Mouse (Mus musculus) limb, embryonic 12.5 days (tissue): ENCODE results near the gene Tmod4. TPM values are rescaled to one million over a fixed set of nuclear protein-coding genes. Genes with fewer than 3 reads are reported as not detected.

Experiments used
- ATAC-seq: fragments of 200-750 bp; cut with Nextera tagmentation; 2 replicates; pipeline ENCODE4 v1.8.0; 2017; ENCODE audit warnings: low read depth, moderate TSS enrichment; ENCODE audit not compliant: insufficient number of reproducible peaks, insufficient read depth, low FRiP score, low TSS enrichment
- H3K27ac ChIP-seq: fragments of 300-500 bp; sonication (generic); 2 replicates; pipeline ENCODE4 v1.5.1; 2016; ENCODE audit warnings: mild to moderate bottlenecking, moderate library complexity
- H3K27me3 ChIP-seq: fragments of 300-500 bp; sonication (generic); 2 replicates; pipeline ENCODE4 v1.6.1; 2016; ENCODE audit warnings: mild to moderate bottlenecking, moderate library complexity
- H3K36me3 ChIP-seq: fragments of 300-500 bp; sonication (generic); 2 replicates; pipeline ENCODE4 v1.6.1; 2016; ENCODE audit warnings: mild to moderate bottlenecking, moderate library complexity
- H3K4me1 ChIP-seq: fragments of 300-500 bp; sonication (generic); replicated peaks from 2 replicates; pipeline ENCODE4 v1.6.1; 2016
- H3K4me2 ChIP-seq: fragments of 300-500 bp; sonication (generic); 2 replicates; pipeline ENCODE4 v1.6.1; 2016; ENCODE audit warnings: mild to moderate bottlenecking, moderate library complexity
- H3K4me3 ChIP-seq: fragments of 300-500 bp; sonication (generic); replicated peaks from 2 replicates; pipeline ENCODE4 v1.5.1; 2016; ENCODE audit warnings: mild to moderate bottlenecking
- H3K9ac ChIP-seq: fragments of 300-500 bp; sonication (generic); replicated peaks from 2 replicates; pipeline ENCODE4 v1.6.1; 2016; ENCODE audit warnings: mild to moderate bottlenecking, moderate library complexity
- H3K9me3 ChIP-seq: fragments of 300-500 bp; sonication (generic); 2 replicates; pipeline ENCODE4 v1.6.1; 2016; ENCODE audit warnings: mild to moderate bottlenecking, moderate library complexity
- WGBS: fragments of 180-500 bp; shearing (Covaris S2); methylation state at CpG from one replicate; pipeline ENCODE4 v1.1.7; 2016; 5-methylcytosine and 5-hydroxymethylcytosine counted together
- polyA plus RNA-seq: library from polyadenylated mRNA; unstranded; fragments of >200 nt; fragmentation: Nextera tagmentation; extraction: Ambion mirVana; gene quantifications from 2 replicates; pipeline ENCODE4 v1.2.1, GENCODE M21; 2016

Gene Tmod4
- polyA plus RNA-seq, 1 experiment from 2014 or later = 1.4 TPM

GRCm38 (mm10) chr3:95159987-95160963 lies 36.0 kb downstream of the Tmod4 start, which contains the start of gene Sema6c:
Gene Sema6c (plus strand): TSS chr3:95160457.
- peak; percentile 93 for ATAC-seq
- H3K9ac ChIP-seq = peak within 1 kb of the TSS; percentile 80
- peaks cover 32% of the 10 kb centered on the region for H3K4me1 ChIP-seq

GRCm38 (mm10) chr3:95161041-95161551 lies 36.8 kb downstream of the Tmod4 start:
- peak overlapping the region; percentile 80 for H3K9ac ChIP-seq

More at GRCm38 (mm10) chr3:95159987-95160963, 36.0 kb downstream of the Tmod4 start, which contains the start of gene Sema6c:
- peak within 1 kb of the TSS; percentile 84 for H3K4me3 ChIP-seq
- no peaks in the 10 kb centered on the region for H3K9me3 ChIP-seq
- peak within 1 kb of the TSS; percentile 82 for H3K4me2 ChIP-seq
- WGBS = under 1% methylated on average over 66 of the region's 66 CpGs
- peaks cover 26% of the 10 kb centered on the region for H3K36me3 ChIP-seq
- H3K27ac ChIP-seq = peak within 1 kb of the TSS; percentile 72
- peaks cover 7% of the 10 kb centered on the region; the same call in 1 of the 2 replicates for H3K27me3 ChIP-seq

GRCm38 (mm10) chr3:95161618-95162344 lies 37.5 kb downstream of the Tmod4 start:
- Histone ChIP-seq H3K27me3 (peaks cover 7% of the 10 kb centered on the region; the same call in 1 of the 2 replicates), H3K4me3 (peak overlapping the region; percentile 84)
- 3% methylated on average over 9 of the region's 9 CpGs for WGBS

More at GRCm38 (mm10) chr3:95161041-95161551, 36.8 kb downstream of the Tmod4 start:
- under 1% methylated on average over 29 of the region's 30 CpGs for WGBS
- H3K4me3 ChIP-seq = peak overlapping the region; percentile 84
- H3K36me3 ChIP-seq = peaks cover 35% of the 10 kb centered on the region
- peak overlapping the region; percentile 82 for H3K4me2 ChIP-seq
- peaks cover 32% of the 10 kb centered on the region for H3K4me1 ChIP-seq
- peaks cover 7% of the 10 kb centered on the region; the same call in 1 of the 2 replicates for H3K27me3 ChIP-seq
- H3K9me3 ChIP-seq = no peaks in the 10 kb centered on the region
- peak; percentile 49 for ATAC-seq
- H3K27ac ChIP-seq = peak overlapping the region; percentile 54

GRCm38 (mm10) chr3:95162345-95162628 lies 38.0 kb downstream of the Tmod4 start:
- WGBS = 51% methylated on average over 2 of the region's 2 CpGs
- ATAC-seq = no peak
- Histone ChIP-seq H3K27ac (0 out of 2 replicates have a peak overlapping the region, but pooled peaks have one; percentile 54), H3K4me1 (peaks cover 32% of the 10 kb centered on the region), H3K36me3 (peaks cover 46% of the 10 kb centered on the region), H3K4me2 (peak overlapping the region; percentile 82), H3K9me3 (no peaks in the 10 kb centered on the region), H3K4me3 (peak overlapping the region; percentile 84), H3K27me3 (peaks cover 7% of the 10 kb centered on the region; the same call in 1 of the 2 replicates), H3K9ac (peak overlapping the region; percentile 14)

More at GRCm38 (mm10) chr3:95161618-95162344, 37.5 kb downstream of the Tmod4 start:
- Histone ChIP-seq H3K4me1 (peaks cover 32% of the 10 kb centered on the region), H3K9me3 (no peaks in the 10 kb centered on the region), H3K36me3 (peaks cover 41% of the 10 kb centered on the region), H3K27ac (peak overlapping the region; percentile 54), H3K9ac (peak overlapping the region; percentile 80), H3K4me2 (peak overlapping the region; percentile 82)
- no peak; the same call in 1 of the 2 replicates for ATAC-seq

- H3K36me3 ChIP-seq = peaks cover 60% of the 10 kb centered on the region
- peaks cover 7% of the 10 kb centered on the region; the same call in 1 of the 2 replicates for H3K27me3 ChIP-seq
- H3K27ac ChIP-seq = 0 out of 2 replicates have a peak overlapping the region, but pooled peaks have one; percentile 45
- H3K4me1 ChIP-seq = peaks cover 32% of the 10 kb centered on the region
- no peaks in the 10 kb centered on the region for H3K9me3 ChIP-seq
- ATAC-seq = no peak
- H3K9ac ChIP-seq = no peak overlapping the region; the same call in 1 of the 2 replicates
- no peak overlapping the region for H3K4me3 ChIP-seq
- WGBS = 56% methylated on average over 11 of the region's 11 CpGs
- peak overlapping the region; percentile 10; the same call in 1 of the 2 replicates for H3K4me2 ChIP-seq
These were observed 39.4 kb downstream of the Tmod4 start for GRCm38 (mm10) chr3:95163419-95164255.

- Histone ChIP-seq H3K9ac (no peak overlapping the region), H3K27ac (0 out of 2 replicates have a peak overlapping the region, but pooled peaks have one; percentile 45), H3K4me2 (no peak overlapping the region), H3K27me3 (peaks cover 8% of the 10 kb centered on the region), H3K4me3 (no peak overlapping the region), H3K4me1 (peaks cover 32% of the 10 kb centered on the region), H3K9me3 (no peaks in the 10 kb centered on the region), H3K36me3 (peaks cover 66% of the 10 kb centered on the region)
- ATAC-seq = no peak
- WGBS = 57% methylated on average over 5 of the region's 5 CpGs
These were observed 39.9 kb downstream of the Tmod4 start for GRCm38 (mm10) chr3:95164256-95164550.

- Histone ChIP-seq H3K4me2 (no peak overlapping the region), H3K9me3 (no peaks in the 10 kb centered on the region), H3K9ac (no peak overlapping the region), H3K27ac (no peak overlapping the region), H3K4me3 (no peak overlapping the region), H3K27me3 (peaks cover 10% of the 10 kb centered on the region), H3K36me3 (peaks cover 72% of the 10 kb centered on the region), H3K4me1 (peaks cover 28% of the 10 kb centered on the region)
- ATAC-seq = no peak
- WGBS = 80% methylated on average over 5 of the region's 5 CpGs
These were observed 40.6 kb downstream of the Tmod4 start for GRCm38 (mm10) chr3:95164840-95165239.

- H3K9me3 ChIP-seq = no peaks in the 10 kb centered on the region
- H3K4me2 ChIP-seq = no peak overlapping the region
- no peak overlapping the region for H3K9ac ChIP-seq
- H3K27ac ChIP-seq = no peak overlapping the region
- ATAC-seq = no peak
- peaks cover 53% of the 10 kb centered on the region for H3K27me3 ChIP-seq
- H3K36me3 ChIP-seq = peaks cover 87% of the 10 kb centered on the region
- WGBS = 89% methylated on average over 10 of the region's 10 CpGs
- peaks cover 19% of the 10 kb centered on the region for H3K4me1 ChIP-seq
- no peak overlapping the region for H3K4me3 ChIP-seq
These were observed 45.7 kb downstream of the Tmod4 start for GRCm38 (mm10) chr3:95169996-95170395.

- WGBS = 80% methylated on average over 6 of the region's 6 CpGs
- H3K4me3 ChIP-seq = no peak overlapping the region
- H3K9me3 ChIP-seq = no peaks in the 10 kb centered on the region
- H3K36me3 ChIP-seq = peaks cover 76% of the 10 kb centered on the region
- no peak overlapping the region for H3K27ac ChIP-seq
- peaks cover 53% of the 10 kb centered on the region for H3K27me3 ChIP-seq
- peaks cover 19% of the 10 kb centered on the region for H3K4me1 ChIP-seq
- no peak for ATAC-seq
- H3K9ac ChIP-seq = no peak overlapping the region
- H3K4me2 ChIP-seq = no peak overlapping the region
These were observed 46.8 kb downstream of the Tmod4 start for GRCm38 (mm10) chr3:95171105-95171504.
